Mouse (Mus musculus): ENCODE data around the gene Atxn7. TPM values are rescaled to one million over a fixed set of nuclear protein-coding genes. Genes with fewer than 3 reads are reported as not detected.
"Not testable (repeated sequence)": the region's sequence is repeated elsewhere in the genome, so short reads cannot be mapped to it uniquely, and the experiment has no call there.

The Atxn7 gene
- total and polyA plus RNA-seq, 3 experiments = 11.4 to 16.5 (median 12.5) TPM

GRCm38 (mm10) chr14:14036352-14036751 lies 75.1 kb downstream of the Atxn7 start:
- H3K36me3 ChIP-seq (replicated peaks) = peaks cover 59% of the 10 kb centered on the region

DNA sequence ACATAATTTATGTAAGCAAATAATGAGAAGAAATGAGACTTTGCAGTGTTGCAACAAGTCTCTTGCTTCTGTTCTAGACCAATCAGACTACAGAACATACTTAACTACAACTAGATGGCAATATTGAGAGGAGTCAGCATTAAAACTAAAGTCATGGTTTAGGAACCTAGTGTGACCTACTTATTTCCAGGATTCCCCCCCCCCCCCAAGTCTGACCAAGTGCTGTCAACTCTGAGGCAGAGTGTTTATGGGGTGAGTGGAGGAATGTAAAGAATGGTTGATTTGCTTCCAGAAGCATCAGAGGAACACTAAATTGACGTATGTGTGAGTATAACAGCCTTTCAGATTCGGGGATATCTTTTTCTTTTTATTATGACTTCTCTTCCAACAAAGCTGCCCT lies 77.0 kb downstream of the Atxn7 start:
- H3K4me3 ChIP-seq (ENCODE audit: low read depth, low read length) = no peak overlapping the region
- TF ChIP-seq GATA2 (IDR thresholded peaks at IDR 0.05; ENCODE audit: borderline replicate concordance, low read depth, low read length) (no peak), TAL1 (conservative IDR thresholded peaks at IDR 0.05; ENCODE audit: low read depth, low read length) (no peak), GATA1 (IDR thresholded peaks at IDR 0.05; ENCODE audit: borderline replicate concordance, low read length) (no peak), POLR2AphosphoS5 (IDR thresholded peaks at IDR 0.05; ENCODE audit: insufficient replicate concordance, low read depth, low read length) (no peak), CTCF (IDR thresholded peaks at IDR 0.05; ENCODE audit: low read depth, low read length) (no peak)
- no peaks in the 10 kb centered on the region for H3K9me3 ChIP-seq (replicated peaks)
- peaks cover 51% of the 10 kb centered on the region for H3K36me3 ChIP-seq (replicated peaks)
- ATAC-seq (ENCODE audit: extremely low read depth, insufficient number of reproducible peaks, low FRiP score, poor library complexity, severe bottlenecking) = no peak
- no peak for DNase-seq (ENCODE audit: low spot score)
- H3K27me3 ChIP-seq (ENCODE audit: insufficient read depth, low read length) = no peaks in the 10 kb centered on the region
- peaks cover 9% of the 10 kb centered on the region for H3K4me1 ChIP-seq (ENCODE audit: insufficient read depth, low read depth, low read length)

More at GRCm38 (mm10) chr14:14036352-14036751, 75.1 kb downstream of the Atxn7 start:
- Histone ChIP-seq H3K4me3 (ENCODE audit: low read depth, low read length) (no peak overlapping the region), H3K27me3 (ENCODE audit: insufficient read depth, low read length) (no peaks in the 10 kb centered on the region), H3K4me1 (ENCODE audit: insufficient read depth, low read depth, low read length) (peaks cover 9% of the 10 kb centered on the region), H3K9me3 (replicated peaks) (no peaks in the 10 kb centered on the region)
- no peak for ATAC-seq (ENCODE audit: extremely low read depth, insufficient number of reproducible peaks, low FRiP score, poor library complexity, severe bottlenecking)
- TF ChIP-seq GATA2 (IDR thresholded peaks at IDR 0.05; ENCODE audit: borderline replicate concordance, low read depth, low read length) (no peak), TAL1 (conservative IDR thresholded peaks at IDR 0.05; ENCODE audit: low read depth, low read length) (no peak), GATA1 (IDR thresholded peaks at IDR 0.05; ENCODE audit: borderline replicate concordance, low read length) (no peak), CTCF (IDR thresholded peaks at IDR 0.05; ENCODE audit: low read depth, low read length) (no peak), POLR2AphosphoS5 (IDR thresholded peaks at IDR 0.05; ENCODE audit: insufficient replicate concordance, low read depth, low read length) (no peak)
- no peak for DNase-seq (ENCODE audit: low spot score)

GRCm38 (mm10) chr14:14042336-14042735 lies 81.1 kb downstream of the Atxn7 start:
- H3K4me3 ChIP-seq (ENCODE audit: low read depth, low read length) = no peak overlapping the region
- no peak for ATAC-seq (ENCODE audit: extremely low read depth, insufficient number of reproducible peaks, low FRiP score, poor library complexity, severe bottlenecking)
- TF ChIP-seq TAL1 (conservative IDR thresholded peaks at IDR 0.05; ENCODE audit: low read depth, low read length) (no peak), CTCF (IDR thresholded peaks at IDR 0.05; ENCODE audit: low read depth, low read length) (no peak), POLR2AphosphoS5 (IDR thresholded peaks at IDR 0.05; ENCODE audit: insufficient replicate concordance, low read depth, low read length) (no peak), GATA2 (IDR thresholded peaks at IDR 0.05; ENCODE audit: borderline replicate concordance, low read depth, low read length) (no peak)
- H3K9me3 ChIP-seq (replicated peaks) = no peaks in the 10 kb centered on the region
- peaks cover 44% of the 10 kb centered on the region for H3K36me3 ChIP-seq (replicated peaks)
- peaks cover 1% of the 10 kb centered on the region; the same call in 1 of the 2 replicates for H3K4me1 ChIP-seq (ENCODE audit: insufficient read depth, low read depth, low read length)
- no peak for DNase-seq (ENCODE audit: low spot score)
- H3K27me3 ChIP-seq (ENCODE audit: insufficient read depth, low read length) = no peaks in the 10 kb centered on the region

- TF ChIP-seq CTCF (IDR thresholded peaks at IDR 0.05; ENCODE audit: low read depth, low read length) (0 out of 2 replicates have a peak, but pooled peaks have one; percentile 4), GATA1 (IDR thresholded peaks at IDR 0.05; ENCODE audit: borderline replicate concordance, low read length) (no peak), TAL1 (conservative IDR thresholded peaks at IDR 0.05; ENCODE audit: low read depth, low read length) (no peak), GATA2 (IDR thresholded peaks at IDR 0.05; ENCODE audit: borderline replicate concordance, low read depth, low read length) (no peak), POLR2AphosphoS5 (IDR thresholded peaks at IDR 0.05; ENCODE audit: insufficient replicate concordance, low read depth, low read length) (no peak)
- H3K36me3 ChIP-seq (replicated peaks) = peaks cover 69% of the 10 kb centered on the region
- H3K27me3 ChIP-seq (ENCODE audit: insufficient read depth, low read length) = no peaks in the 10 kb centered on the region
- no peaks in the 10 kb centered on the region for H3K4me1 ChIP-seq (ENCODE audit: insufficient read depth, low read depth, low read length)
- DNase-seq (ENCODE audit: low spot score) = no peak
- H3K9me3 ChIP-seq (replicated peaks) = no peaks in the 10 kb centered on the region
- no peak overlapping the region for H3K4me3 ChIP-seq (ENCODE audit: low read depth, low read length)
- no peak; the same call in 1 of the 2 replicates for ATAC-seq (ENCODE audit: extremely low read depth, insufficient number of reproducible peaks, low FRiP score, poor library complexity, severe bottlenecking)
Observed at GRCm38 (mm10) chr14:14054386-14054785, 93.1 kb downstream of the Atxn7 start.

GRCm38 (mm10) chr14:14059606-14060005 lies 98.4 kb downstream of the Atxn7 start:
- H3K27me3 ChIP-seq (ENCODE audit: insufficient read depth, low read length); DNase-seq (ENCODE audit: low spot score); ATAC-seq (ENCODE audit: extremely low read depth, insufficient number of reproducible peaks, low FRiP score, poor library complexity, severe bottlenecking): not testable (repeated sequence)

DNA sequence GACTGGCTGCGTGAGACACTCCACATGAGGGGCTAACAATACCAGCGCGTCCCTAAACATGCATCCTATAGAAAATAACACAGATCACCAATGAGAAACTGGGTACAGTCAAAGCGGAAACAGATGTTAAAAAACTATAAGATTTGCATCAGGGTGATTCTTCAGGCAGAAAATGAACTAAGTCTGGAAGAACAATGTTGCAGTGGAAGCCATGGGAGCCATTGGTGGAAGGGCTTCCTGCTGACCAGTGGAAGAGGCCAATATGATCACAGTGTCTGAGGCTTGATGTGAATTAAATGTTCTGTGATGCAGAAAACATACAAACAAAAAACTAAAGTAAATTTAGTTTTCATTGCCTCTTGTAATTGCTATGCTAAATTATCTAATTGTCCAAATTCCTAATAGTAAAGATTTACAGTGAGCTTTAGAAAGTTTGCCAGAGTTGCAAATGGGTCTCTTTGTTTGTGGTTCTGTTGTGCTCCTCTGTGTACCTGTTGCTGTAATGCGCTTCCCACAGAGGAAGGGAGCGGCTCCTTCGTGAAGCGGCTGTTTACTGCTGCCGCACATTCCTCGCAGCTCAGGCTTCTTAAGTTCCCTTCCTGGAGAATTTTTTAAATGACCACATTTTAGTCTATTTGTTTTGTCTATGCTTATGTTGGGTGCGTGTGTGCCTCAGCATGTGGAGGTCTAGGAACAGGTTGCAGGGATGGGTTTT lies 101.4 kb downstream of the Atxn7 start:
- no peaks in the 10 kb centered on the region for H3K4me1 ChIP-seq (ENCODE audit: insufficient read depth, low read depth, low read length)
- no peak overlapping the region for H3K4me3 ChIP-seq (ENCODE audit: low read depth, low read length)
- no peak for ATAC-seq (ENCODE audit: extremely low read depth, insufficient number of reproducible peaks, low FRiP score, poor library complexity, severe bottlenecking)
- TF ChIP-seq POLR2AphosphoS5 (IDR thresholded peaks at IDR 0.05; ENCODE audit: insufficient replicate concordance, low read depth, low read length) (no peak), TAL1 (conservative IDR thresholded peaks at IDR 0.05; ENCODE audit: low read depth, low read length) (no peak), GATA2 (IDR thresholded peaks at IDR 0.05; ENCODE audit: borderline replicate concordance, low read depth, low read length) (no peak), GATA1 (IDR thresholded peaks at IDR 0.05; ENCODE audit: borderline replicate concordance, low read length) (no peak), CTCF (IDR thresholded peaks at IDR 0.05; ENCODE audit: low read depth, low read length) (no peak)
- H3K27me3 ChIP-seq (ENCODE audit: insufficient read depth, low read length) = no peaks in the 10 kb centered on the region
- no peak for DNase-seq (ENCODE audit: low spot score)
- peaks cover 47% of the 10 kb centered on the region for H3K36me3 ChIP-seq (replicated peaks)
- no peaks in the 10 kb centered on the region for H3K9me3 ChIP-seq (replicated peaks)

More at GRCm38 (mm10) chr14:14059606-14060005, 98.4 kb downstream of the Atxn7 start:
- not testable (repeated sequence) for H3K9me3 ChIP-seq (replicated peaks); H3K4me1 ChIP-seq (ENCODE audit: insufficient read depth, low read depth, low read length); H3K4me3 ChIP-seq (ENCODE audit: low read depth, low read length)
- peaks cover 57% of the 10 kb centered on the region for H3K36me3 ChIP-seq (replicated peaks)

Measured in G1E (cell line).